In the genomic region with DNA sequence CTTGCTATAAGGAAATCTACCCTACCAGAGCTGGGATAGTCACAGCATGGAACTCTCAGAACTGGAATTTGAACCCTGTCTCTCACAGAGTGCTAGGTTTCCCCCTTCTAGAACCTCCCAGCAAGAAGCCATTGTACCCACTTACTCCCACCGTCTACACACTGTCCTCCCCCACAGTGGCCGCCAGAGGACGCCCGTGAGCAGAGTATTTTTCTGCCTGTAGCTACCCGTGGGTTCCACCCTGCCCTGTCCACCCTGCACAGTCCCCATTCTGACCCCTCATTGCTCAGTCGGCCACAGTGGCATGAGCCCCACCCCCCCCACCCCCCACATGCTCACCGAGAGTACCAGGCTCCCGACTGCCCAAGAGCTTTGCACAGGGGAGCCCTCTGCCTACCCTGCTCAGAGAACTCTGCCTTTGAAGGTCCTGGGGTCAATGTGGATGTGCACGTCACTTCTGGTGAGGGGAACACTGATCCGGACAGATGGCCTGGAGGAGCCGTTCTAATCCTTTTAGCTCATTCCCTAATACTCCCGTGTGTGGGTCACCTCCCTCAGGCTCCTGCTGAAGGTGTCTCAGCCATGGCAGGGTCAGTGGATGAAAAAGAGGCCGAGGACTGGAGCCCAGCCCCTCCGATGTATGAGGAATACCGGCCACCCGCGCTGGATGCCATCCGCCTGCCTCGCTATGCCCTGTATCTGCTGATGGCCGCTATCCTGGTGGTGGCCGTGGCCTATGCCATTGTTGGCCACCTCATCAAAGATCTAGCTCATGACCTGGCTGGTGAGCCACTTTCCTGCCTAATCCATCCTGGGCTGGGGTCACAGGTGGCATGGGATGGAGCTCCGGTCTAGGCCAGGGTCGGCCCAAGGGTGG, we compare ENCODE assay signal across 8 mouse cellular contexts. TPM values are rescaled to one million over a fixed set of nuclear protein-coding genes. Genes with fewer than 3 reads are reported as not detected.
DNase-seq lines count a peak whose midpoint lies in the region; ATAC-seq lines count a peak whose summit lies in the region.

No protein-coding gene starts in this region.

- intact Hi-C loops in gastrocnemius, postnatal 14 days (cut with DNase I; ENCODE audit: low total_unique reads), result loop anchor here (5.0 kb wide), 1 partner anchor 62 kb away; no protein-coding TSS in a partner anchor

- peaks cover 29% of the 10 kb centered on the region for H3K4me1 ChIP-seq in intestine, embryonic 14.5 days (replicated peaks; ENCODE audit: control insufficient read depth, insufficient read depth, low read length)
- H3K4me1 ChIP-seq in limb, embryonic 15.5 days, result peaks cover 43% of the 10 kb centered on the region
- H3K4me1 ChIP-seq in midbrain, embryonic 15.5 days, result peaks cover 26% of the 10 kb centered on the region

- no peaks in the 10 kb centered on the region for H3K27me3 ChIP-seq in intestine, embryonic 14.5 days (replicated peaks; ENCODE audit: control insufficient read depth, insufficient read depth, low read length)
- no peaks in the 10 kb centered on the region for H3K27me3 ChIP-seq in limb, embryonic 15.5 days
- no peaks in the 10 kb centered on the region for H3K27me3 ChIP-seq in midbrain, embryonic 15.5 days (replicated peaks)
- H3K27me3 ChIP-seq in splenic B cell, adult 2 months (ENCODE audit: control insufficient read depth, insufficient read depth, low read length, poor library complexity, severe bottlenecking), result no peaks in the 10 kb centered on the region

- no peak for ATAC-seq in intestine, embryonic 14.5 days (replicated peaks; ENCODE audit: low FRiP score, low TSS enrichment, low read depth)
- ATAC-seq in limb, embryonic 15.5 days (ENCODE audit: insufficient number of reproducible peaks, low FRiP score, low TSS enrichment, low read depth), result 0 out of 2 replicates have a peak, but pooled peaks have one; percentile 31
- peak; percentile 27; the same call in 1 of the 2 replicates for ATAC-seq in midbrain, embryonic 15.5 days (replicated peaks)

- 61% methylated on average over 23 of the region's 23 CpGs for WGBS in intestine, embryonic 14.5 days
- 61% methylated on average over 23 of the region's 23 CpGs for WGBS in limb, embryonic 15.5 days
- WGBS in midbrain, embryonic 15.5 days, result 55% methylated on average over 23 of the region's 23 CpGs

- no peak overlapping the region for H3K9ac ChIP-seq in intestine, embryonic 14.5 days (ENCODE audit: low read length)
- no peak overlapping the region for H3K9ac ChIP-seq in limb, embryonic 15.5 days
- H3K9ac ChIP-seq in midbrain, embryonic 15.5 days, result no peak overlapping the region

- H3K9me3 ChIP-seq in intestine, embryonic 14.5 days (ENCODE audit: control insufficient read depth, low read length), result no peaks in the 10 kb centered on the region
- no peaks in the 10 kb centered on the region for H3K9me3 ChIP-seq in limb, embryonic 15.5 days
- no peaks in the 10 kb centered on the region for H3K9me3 ChIP-seq in midbrain, embryonic 15.5 days

- no peak overlapping the region for H3K4me2 ChIP-seq in intestine, embryonic 14.5 days (ENCODE audit: low read length)
- H3K4me2 ChIP-seq in limb, embryonic 15.5 days, result no peak overlapping the region
- H3K4me2 ChIP-seq in midbrain, embryonic 15.5 days, result no peak overlapping the region

- peaks cover 32% of the 10 kb centered on the region for H3K36me3 ChIP-seq in intestine, embryonic 14.5 days (ENCODE audit: control insufficient read depth, insufficient read depth, low read length)
- peaks cover 44% of the 10 kb centered on the region for H3K36me3 ChIP-seq in limb, embryonic 15.5 days
- peaks cover 10% of the 10 kb centered on the region; the same call in 1 of the 2 replicates for H3K36me3 ChIP-seq in midbrain, embryonic 15.5 days (replicated peaks)
- H3K36me3 ChIP-seq in splenic B cell, adult 2 months (ENCODE audit: control insufficient read depth, insufficient read depth, low read length, poor library complexity, severe bottlenecking), result peaks cover 3% of the 10 kb centered on the region; the same call in 1 of the 2 replicates

- no peak overlapping the region for H3K4me3 ChIP-seq in intestine, embryonic 14.5 days (ENCODE audit: low read depth, low read length)
- no peak overlapping the region for H3K4me3 ChIP-seq in limb, embryonic 15.5 days
- no peak overlapping the region for H3K4me3 ChIP-seq in midbrain, embryonic 15.5 days

- H3K27ac ChIP-seq in intestine, embryonic 14.5 days (ENCODE audit: low read depth), result no peak overlapping the region
- H3K27ac ChIP-seq in limb, embryonic 15.5 days, result no peak overlapping the region
- H3K27ac ChIP-seq in midbrain, embryonic 15.5 days, result no peak overlapping the region

- peak; percentile 72 for DNase-seq in right cerebral cortex, postnatal 14 days
- DNase-seq in right cerebral cortex, postnatal 36 days (ENCODE audit: low spot score in 2 of 2), result no peak
- DNase-seq in cerebellum, postnatal 25 days, result peak; percentile 84 to 85
- peak; percentile 79 for DNase-seq in gastrocnemius, postnatal 14 days
- peak; percentile 91 for DNase-seq in intestine, embryonic 14.5 days (ENCODE audit: low spot score)
- peak; percentile 79 for DNase-seq in splenic B cell, adult 2 months (ENCODE audit: low read depth, low spot score)

RNA-seq across cellular contexts. Expression of a gene that starts 1.2 kb away (rescaled TPM):
- under 1 TPM in 1 of 2 experiments, not detected in 1; 0.80 TPM for total RNA-seq in gastrocnemius, postnatal 14 days (2021)
- 0.37 and 0.44 TPM in 2 replicates for polyA plus RNA-seq in intestine, embryonic 14.5 days (2014; fragmentation: Nextera tagmentation; extraction: Ambion mirVana)
- polyA plus RNA-seq in limb, embryonic 15.5 days (2015; fragmentation: Nextera tagmentation; extraction: Ambion mirVana), result 0.51 and 1.7 TPM in 2 replicates
- polyA plus RNA-seq in midbrain, embryonic 15.5 days (2015; fragmentation: Nextera tagmentation; extraction: Ambion mirVana), result 2.7 and 3.3 TPM in 2 replicates

RNA-seq across cellular contexts. Expression of a gene that starts 2.8 kb away (rescaled TPM):
- under 1 TPM; 0.45 to 0.91 TPM for total RNA-seq in gastrocnemius, postnatal 14 days (2021)
- 99.8 and 125 TPM in 2 replicates for polyA plus RNA-seq in intestine, embryonic 14.5 days (2014; fragmentation: Nextera tagmentation; extraction: Ambion mirVana)
- 2.9 and 3.6 TPM in 2 replicates for polyA plus RNA-seq in limb, embryonic 15.5 days (2015; fragmentation: Nextera tagmentation; extraction: Ambion mirVana)
- polyA plus RNA-seq in midbrain, embryonic 15.5 days (2015; fragmentation: Nextera tagmentation; extraction: Ambion mirVana), result 1.4 and 1.6 TPM in 2 replicates

RNA-seq across cellular contexts. Expression of a gene that starts 5.8 kb away (rescaled TPM):
- under 1 TPM; 0.41 to 0.47 TPM for total RNA-seq in gastrocnemius, postnatal 14 days (2021)
- 2.4 and 4.2 TPM in 2 replicates for polyA plus RNA-seq in intestine, embryonic 14.5 days (2014; fragmentation: Nextera tagmentation; extraction: Ambion mirVana)
- 2.1 and 3.1 TPM in 2 replicates for polyA plus RNA-seq in limb, embryonic 15.5 days (2015; fragmentation: Nextera tagmentation; extraction: Ambion mirVana)
- polyA plus RNA-seq in midbrain, embryonic 15.5 days (2015; fragmentation: Nextera tagmentation; extraction: Ambion mirVana), result 8.4 and 9.3 TPM in 2 replicates

RNA-seq across cellular contexts. Expression of a gene that starts 5.8 kb away (rescaled TPM):
- 10 to 100 TPM; 38.6 to 39.8 TPM for total RNA-seq in gastrocnemius, postnatal 14 days (2021)
- 70.7 and 70.8 TPM in 2 replicates for polyA plus RNA-seq in intestine, embryonic 14.5 days (2014; fragmentation: Nextera tagmentation; extraction: Ambion mirVana)
- 79.8 and 88.7 TPM in 2 replicates for polyA plus RNA-seq in limb, embryonic 15.5 days (2015; fragmentation: Nextera tagmentation; extraction: Ambion mirVana)
- 90.4 and 92.6 TPM in 2 replicates for polyA plus RNA-seq in midbrain, embryonic 15.5 days (2015; fragmentation: Nextera tagmentation; extraction: Ambion mirVana)

RNA-seq across cellular contexts. Expression of a gene that starts 11.7 kb away (rescaled TPM):
- total RNA-seq in gastrocnemius, postnatal 14 days (2021), result 10 to 100 TPM; 11.9 to 15.4 TPM
- polyA plus RNA-seq in intestine, embryonic 14.5 days (2014; fragmentation: Nextera tagmentation; extraction: Ambion mirVana), result 93.3 and 93.9 TPM in 2 replicates
- polyA plus RNA-seq in limb, embryonic 15.5 days (2015; fragmentation: Nextera tagmentation; extraction: Ambion mirVana), result 82.2 and 90.9 TPM in 2 replicates
- polyA plus RNA-seq in midbrain, embryonic 15.5 days (2015; fragmentation: Nextera tagmentation; extraction: Ambion mirVana), result 153 and 159 TPM in 2 replicates

Comparison
In these comparisons a context has a peak if more than half of its experiments do, and no peak if none do; other contexts are left out.
1. DNase-seq: peak in right cerebral cortex, postnatal 14 days (single experiment), cerebellum, postnatal 25 days (2 of 2), gastrocnemius, postnatal 14 days (single experiment), intestine, embryonic 14.5 days (single experiment) and splenic B cell, adult 2 months (single experiment); none in right cerebral cortex, postnatal 36 days (0 of 2).
2. RNA of a gene that starts 2.8 kb away (polyA plus RNA-seq): 99.8 to 125 TPM in intestine, embryonic 14.5 days; 2.9 to 3.6 TPM in limb, embryonic 15.5 days and 1.4 to 1.6 TPM in midbrain, embryonic 15.5 days; every median in the first group is over 10 times any median in the second.